Mouse (Mus musculus) embryonic facial prominence, embryonic 10.5 days (tissue): ENCODE results near the gene Urad. TPM values are rescaled to one million over a fixed set of nuclear protein-coding genes. Genes with fewer than 3 reads are reported as not detected.

ENCODE experiments used
- DNase-seq: peaks from one replicate; pipeline ENCODE4 v3.0.0-alpha.2; 2017; ENCODE audit warnings: low spot score
- H3K27ac ChIP-seq: fragments of 300-500 bp; sonication (generic); replicated peaks from 2 replicates; pipeline ENCODE4 v1.5.1; 2016; ENCODE audit warnings: mild to moderate bottlenecking
- H3K27me3 ChIP-seq: fragments of 300-500 bp; sonication (generic); replicated peaks from 2 replicates; pipeline ENCODE4 v1.6.1; 2016; ENCODE audit warnings: low read depth, mild to moderate bottlenecking; ENCODE audit not compliant: poor library complexity, severe bottlenecking
- H3K36me3 ChIP-seq: fragments of 300-500 bp; sonication (generic); replicated peaks from 2 replicates; pipeline ENCODE4 v1.6.1; 2016; ENCODE audit warnings: mild to moderate bottlenecking, moderate library complexity
- H3K4me1 ChIP-seq: fragments of 300-500 bp; sonication (generic); 2 replicates; pipeline ENCODE4 v1.6.1; 2016
- H3K4me3 ChIP-seq: fragments of 300-500 bp; sonication (generic); 2 replicates; pipeline ENCODE4 v1.5.1; 2016; ENCODE audit warnings: mild to moderate bottlenecking, moderate library complexity
- H3K9me3 ChIP-seq: fragments of 300-500 bp; sonication (generic); 2 replicates; pipeline ENCODE4 v1.6.1; 2016; ENCODE audit warnings: mild to moderate bottlenecking
- WGBS: fragments of 180-500 bp; shearing (Covaris S2); methylation state at CpG from one replicate; pipeline ENCODE4 v1.1.7; 2016; 5-methylcytosine and 5-hydroxymethylcytosine counted together
- polyA plus RNA-seq: library from polyadenylated mRNA; unstranded; fragments of >200 nt; fragmentation: Nextera tagmentation; extraction: Ambion mirVana; gene quantifications from 2 replicates; pipeline ENCODE4 v1.2.1, GENCODE M21; 2016

Gene Urad
- polyA plus RNA-seq, 1 experiment from 2014 or later: not detected

GRCm38 (mm10) chr5:147317991-147318390, 4.2 kb downstream of the Urad start:
- Histone ChIP-seq H3K36me3 (no peaks in the 10 kb centered on the region), H3K9me3 (no peaks in the 10 kb centered on the region), H3K27ac (no peak overlapping the region), H3K27me3 (peaks cover 100% of the 10 kb centered on the region), H3K4me1 (no peaks in the 10 kb centered on the region), H3K4me3 (no peak overlapping the region)
- no peak for DNase-seq
- 17% methylated on average over 7 of the region's 7 CpGs for WGBS

- no peak for DNase-seq
- H3K36me3 ChIP-seq: no peaks in the 10 kb centered on the region
- H3K27ac ChIP-seq: no peak overlapping the region
- no peaks in the 10 kb centered on the region for H3K4me1 ChIP-seq
- H3K4me3 ChIP-seq: no peak overlapping the region
- 4% methylated on average over 7 of the region's 7 CpGs for WGBS
- no peaks in the 10 kb centered on the region for H3K9me3 ChIP-seq
- H3K27me3 ChIP-seq: peaks cover 100% of the 10 kb centered on the region
These were observed 4.9 kb downstream of the Urad start for GRCm38 (mm10) chr5:147317321-147317720.

- under 1% methylated on average over 25 of the region's 25 CpGs for WGBS
- H3K4me1 ChIP-seq: no peaks in the 10 kb centered on the region
- H3K27ac ChIP-seq: no peak overlapping the region
- no peaks in the 10 kb centered on the region for H3K9me3 ChIP-seq
- no peak overlapping the region for H3K4me3 ChIP-seq
- no peaks in the 10 kb centered on the region for H3K36me3 ChIP-seq
- DNase-seq: no peak
- peaks cover 100% of the 10 kb centered on the region for H3K27me3 ChIP-seq
These were observed 6.7 kb downstream of the Urad start for GRCm38 (mm10) chr5:147315432-147316075.

GRCm38 (mm10) chr5:147314646-147315431, 7.4 kb downstream of the Urad start:
- Histone ChIP-seq H3K4me1 (no peaks in the 10 kb centered on the region), H3K9me3 (no peaks in the 10 kb centered on the region), H3K27ac (no peak overlapping the region), H3K36me3 (no peaks in the 10 kb centered on the region), H3K27me3 (peaks cover 100% of the 10 kb centered on the region), H3K4me3 (no peak overlapping the region)
- peak; percentile 45 for DNase-seq
- 1% methylated on average over 39 of the region's 39 CpGs for WGBS

- Histone ChIP-seq H3K27ac (no peak overlapping the region), H3K4me3 (no peak overlapping the region), H3K27me3 (peaks cover 100% of the 10 kb centered on the region), H3K9me3 (no peaks in the 10 kb centered on the region), H3K4me1 (no peaks in the 10 kb centered on the region), H3K36me3 (no peaks in the 10 kb centered on the region)
- WGBS: 1% methylated on average over 27 of the region's 27 CpGs
- peak; percentile 39 for DNase-seq
These were observed 9.2 kb downstream of the Urad start for GRCm38 (mm10) chr5:147312830-147313685.

GRCm38 (mm10) chr5:147309786-147310185, 12.5 kb downstream of the Urad start:
- Histone ChIP-seq H3K27me3 (peaks cover 100% of the 10 kb centered on the region), H3K27ac (no peak overlapping the region), H3K4me3 (no peak overlapping the region), H3K9me3 (no peaks in the 10 kb centered on the region), H3K4me1 (peaks cover 16% of the 10 kb centered on the region), H3K36me3 (no peaks in the 10 kb centered on the region)
- WGBS: 4% methylated on average over 2 of the region's 2 CpGs
- DNase-seq: no peak

GRCm38 (mm10) chr5:147308451-147308850, 13.8 kb downstream of the Urad start:
- Histone ChIP-seq H3K9me3 (no peaks in the 10 kb centered on the region), H3K27me3 (peaks cover 100% of the 10 kb centered on the region), H3K36me3 (no peaks in the 10 kb centered on the region), H3K4me3 (no peak overlapping the region), H3K4me1 (peaks cover 22% of the 10 kb centered on the region), H3K27ac (no peak overlapping the region)
- 4% methylated on average over 9 of the region's 9 CpGs for WGBS
- no peak for DNase-seq

GRCm38 (mm10) chr5:147307398-147307785, 14.8 kb downstream of the Urad start:
- Histone ChIP-seq H3K9me3 (no peaks in the 10 kb centered on the region), H3K27me3 (peaks cover 100% of the 10 kb centered on the region), H3K27ac (no peak overlapping the region), H3K4me3 (no peak overlapping the region), H3K36me3 (no peaks in the 10 kb centered on the region), H3K4me1 (peaks cover 22% of the 10 kb centered on the region)
- 2% methylated on average over 12 of the region's 12 CpGs for WGBS
- DNase-seq: peak; percentile 28

GRCm38 (mm10) chr5:147306638-147307397, 15.4 kb downstream of the Urad start, which contains the start of gene Cdx2:
TSS of gene Cdx2 (minus strand) at chr5:147307270.
- WGBS: under 1% methylated on average over 63 of the region's 63 CpGs
- no peaks in the 10 kb centered on the region for H3K9me3 ChIP-seq
- H3K27me3 ChIP-seq: peaks cover 100% of the 10 kb centered on the region
- no peaks in the 10 kb centered on the region for H3K36me3 ChIP-seq
- no peak within 1 kb of the TSS for H3K27ac ChIP-seq
- DNase-seq: peak; percentile 55
- H3K4me1 ChIP-seq: peaks cover 22% of the 10 kb centered on the region
- peak within 1 kb of the TSS; percentile 36 for H3K4me3 ChIP-seq

- Histone ChIP-seq H3K4me3 (peak overlapping the region; percentile 36), H3K4me1 (peaks cover 25% of the 10 kb centered on the region), H3K27me3 (peaks cover 100% of the 10 kb centered on the region), H3K9me3 (no peaks in the 10 kb centered on the region), H3K36me3 (no peaks in the 10 kb centered on the region), H3K27ac (no peak overlapping the region)
- DNase-seq: peak; percentile 57
- under 1% methylated on average over 58 of the region's 58 CpGs for WGBS
These were observed 16.2 kb downstream of the Urad start for GRCm38 (mm10) chr5:147305856-147306637.

- H3K9me3 ChIP-seq: no peaks in the 10 kb centered on the region
- peaks cover 26% of the 10 kb centered on the region for H3K4me1 ChIP-seq
- no peak overlapping the region for H3K27ac ChIP-seq
- WGBS: under 1% methylated on average over 16 of the region's 16 CpGs
- H3K36me3 ChIP-seq: no peaks in the 10 kb centered on the region
- DNase-seq: peak; percentile 52
- peaks cover 100% of the 10 kb centered on the region for H3K27me3 ChIP-seq
- H3K4me3 ChIP-seq: peak overlapping the region; percentile 13; the same call in 1 of the 2 replicates
These were observed 17.1 kb downstream of the Urad start for GRCm38 (mm10) chr5:147305166-147305565.
